Mouse (Mus musculus): Measurements from ENCODE around the gene Gdap1l1.
"Not testable (repeated sequence)": the region's sequence is repeated elsewhere in the genome, so short reads cannot be mapped to it uniquely, and the experiment has no call there.

Gene Gdap1l1

DNA sequence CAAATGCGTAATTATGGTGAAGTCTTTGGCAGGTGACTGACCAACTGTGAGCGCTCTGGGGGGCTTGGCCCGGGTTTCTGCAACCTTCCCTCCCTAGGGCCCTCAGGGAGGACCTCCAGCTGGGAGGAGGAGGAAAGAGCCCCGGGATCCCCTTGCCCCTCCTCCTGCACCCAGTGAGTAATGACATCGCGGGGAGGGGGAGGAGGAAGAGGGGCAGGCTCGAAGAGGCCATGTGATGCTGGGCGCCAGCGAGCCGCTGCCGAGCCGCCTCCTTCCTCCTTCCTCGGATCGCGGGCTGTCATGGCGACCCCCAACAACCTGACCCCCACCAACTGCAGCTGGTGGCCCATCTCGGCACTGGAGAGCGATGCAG is at the start of gene Gdap1l1:
Gene Gdap1l1, plus strand, starts transcription at position 231 of the 373 bp plus-strand sequence.
- peak; percentile 89 for DNase-seq

- no peak for DNase-seq
Observed at GRCm38 (mm10) chr2:163392436-163392835, 45.8 kb upstream of the Gdap1l1 start.

DNA sequence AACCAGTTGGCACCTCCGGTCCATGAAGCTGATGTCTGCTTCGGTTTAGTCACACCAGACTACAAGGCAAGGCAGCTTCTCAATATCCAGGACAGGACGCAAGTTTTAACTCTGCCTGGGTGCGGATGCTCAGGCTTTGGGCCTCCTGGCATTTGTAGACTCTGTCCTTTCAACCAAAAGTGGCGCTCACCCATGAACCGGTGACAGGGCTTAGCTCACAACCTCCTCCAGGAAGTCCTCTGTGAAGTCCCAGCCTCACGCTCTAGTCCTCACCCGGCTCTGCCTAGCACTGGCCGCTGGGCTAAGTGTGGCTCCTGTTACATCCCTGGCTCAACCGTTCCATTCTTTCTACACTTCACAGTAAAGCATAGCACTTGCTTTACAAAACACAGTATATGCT is 45.0 kb upstream of the Gdap1l1 start:
- DNase-seq, result no peak

GRCm38 (mm10) chr2:163393976-163394375 is 44.3 kb upstream of the Gdap1l1 start:
- no peak for DNase-seq

DNA sequence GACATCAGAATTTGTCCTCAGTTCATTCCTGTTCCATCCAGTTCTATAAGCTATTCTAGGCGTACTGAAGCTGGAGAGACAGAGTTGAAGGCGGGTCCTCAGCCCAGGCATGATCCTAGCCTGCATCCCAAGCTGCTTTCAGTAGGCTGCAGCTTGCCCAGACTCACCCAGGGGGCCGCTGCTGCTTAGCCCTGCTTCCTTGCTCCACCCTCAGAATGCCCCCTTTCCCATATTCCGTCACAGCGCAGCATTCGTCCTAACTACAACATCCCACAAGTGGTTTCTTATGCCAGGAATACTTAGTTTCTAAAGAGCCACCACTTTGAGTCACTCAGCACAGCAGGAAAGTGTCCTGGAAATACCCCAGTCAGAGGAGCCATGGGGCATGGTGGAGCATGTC is 43.3 kb upstream of the Gdap1l1 start:
- DNase-seq, result no peak

DNA sequence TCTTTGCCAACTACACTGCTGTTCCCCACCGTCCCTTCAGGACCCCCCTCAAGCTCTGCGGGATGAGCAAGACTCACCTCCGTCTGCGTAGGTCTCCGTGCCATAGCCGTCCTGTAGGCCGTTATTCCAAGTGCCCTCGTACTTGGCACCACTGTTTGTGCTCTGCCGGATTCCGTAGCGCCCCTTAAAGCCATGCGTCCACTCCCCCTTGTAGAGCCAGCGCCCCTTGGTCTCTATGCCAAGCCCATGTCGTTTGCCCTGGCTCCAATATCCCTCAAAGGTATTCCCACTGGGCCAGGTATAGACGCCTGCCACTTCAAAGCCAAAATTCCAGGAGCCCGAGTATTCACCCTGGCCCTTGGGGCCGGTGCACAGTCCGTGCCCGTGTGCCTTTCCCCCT is 41.2 kb upstream of the Gdap1l1 start:
- no peak for DNase-seq

GRCm38 (mm10) chr2:163397905-163398304 is 40.4 kb upstream of the Gdap1l1 start, which contains the start of gene Jph2:
TSS of gene Jph2 (minus strand) at chr2:163397993.
- no peak for DNase-seq

DNA sequence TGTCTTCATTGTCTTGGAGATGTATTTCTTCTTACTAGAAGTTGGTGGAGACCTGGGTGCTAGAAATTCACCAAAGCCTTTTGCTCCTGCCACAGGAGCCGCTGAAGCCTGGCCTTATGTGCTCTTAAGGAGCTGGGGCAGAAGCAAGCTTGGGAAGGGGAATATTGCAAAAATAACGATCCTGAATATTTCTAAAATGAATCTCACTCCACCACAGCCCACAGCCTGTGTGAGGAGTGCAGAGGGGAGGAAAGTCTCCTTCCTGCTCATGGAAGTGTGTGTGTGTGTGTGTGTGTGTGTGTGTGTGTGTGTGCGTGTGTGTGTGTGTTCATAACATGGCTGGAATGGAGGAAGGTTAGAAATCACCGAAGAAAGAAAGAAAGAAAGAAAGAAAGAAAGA is 39.5 kb upstream of the Gdap1l1 start:
- no peak for DNase-seq

GRCm38 (mm10) chr2:163399222-163399621 is 39.1 kb upstream of the Gdap1l1 start:
- DNase-seq, result no peak

GRCm38 (mm10) chr2:163401221-163401620 is 37.1 kb upstream of the Gdap1l1 start:
- peak; percentile 68 for DNase-seq

DNA sequence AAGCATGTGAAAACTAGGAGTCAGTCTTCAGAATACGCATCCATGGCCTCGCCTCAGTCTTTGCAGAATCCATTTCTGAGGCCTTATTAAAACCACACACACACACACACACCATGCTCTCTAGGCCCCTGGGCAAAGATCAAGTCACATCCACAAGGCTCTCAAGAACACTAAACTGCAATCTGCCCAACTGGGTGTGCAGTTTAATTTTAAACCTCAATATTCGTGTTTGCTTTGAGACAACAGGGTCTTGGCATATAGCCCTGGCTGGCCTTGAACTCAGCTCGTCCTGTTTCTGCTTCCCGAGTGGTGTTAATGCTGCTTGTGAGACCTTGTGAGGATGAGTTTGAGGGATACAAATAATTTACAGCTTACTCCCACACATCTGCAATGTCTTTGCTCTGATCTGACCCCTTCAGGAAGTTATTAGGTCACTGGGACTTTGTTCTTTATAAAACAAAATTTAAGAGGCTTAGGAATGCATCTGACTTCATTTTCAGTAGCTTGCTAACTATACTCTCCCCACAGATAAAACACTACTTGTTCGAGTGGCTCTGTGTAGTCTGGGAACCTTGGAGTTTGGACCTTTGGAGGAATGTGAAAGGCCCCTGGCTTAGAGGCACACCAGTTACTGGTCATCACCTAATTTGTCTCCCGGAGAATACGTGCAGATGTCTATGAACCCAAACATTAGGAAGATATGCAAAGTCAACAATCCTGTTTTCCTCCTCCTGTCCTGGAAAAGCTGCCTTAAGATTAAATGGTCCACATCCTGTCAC is 34.0 kb upstream of the Gdap1l1 start:
- DNase-seq, result no peak

DNA sequence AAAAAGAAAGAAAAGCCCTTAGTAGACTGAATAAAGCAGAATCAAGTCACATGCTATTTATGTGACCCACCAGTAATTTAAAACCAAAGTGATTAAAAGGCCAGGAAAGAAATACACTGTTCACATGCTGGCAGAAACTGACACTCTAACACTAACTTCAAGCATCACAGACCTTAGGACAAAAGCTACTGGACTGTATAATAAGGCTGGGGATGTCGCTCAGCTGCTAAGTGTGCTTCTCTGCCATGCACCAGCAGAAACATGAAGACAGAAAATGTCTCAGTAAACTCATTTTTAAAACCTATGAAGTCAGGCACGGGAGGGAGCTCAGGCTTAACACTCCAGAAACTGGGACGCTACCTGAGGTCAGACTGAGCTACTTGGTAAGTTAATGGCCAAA is 28.1 kb upstream of the Gdap1l1 start:
- DNase-seq, result no peak

GRCm38 (mm10) chr2:163411344-163411743 is 26.9 kb upstream of the Gdap1l1 start:
- not testable (repeated sequence) for DNase-seq

- DNase-seq, result no peak
Observed at GRCm38 (mm10) chr2:163411840-163412239, 26.4 kb upstream of the Gdap1l1 start.

DNA sequence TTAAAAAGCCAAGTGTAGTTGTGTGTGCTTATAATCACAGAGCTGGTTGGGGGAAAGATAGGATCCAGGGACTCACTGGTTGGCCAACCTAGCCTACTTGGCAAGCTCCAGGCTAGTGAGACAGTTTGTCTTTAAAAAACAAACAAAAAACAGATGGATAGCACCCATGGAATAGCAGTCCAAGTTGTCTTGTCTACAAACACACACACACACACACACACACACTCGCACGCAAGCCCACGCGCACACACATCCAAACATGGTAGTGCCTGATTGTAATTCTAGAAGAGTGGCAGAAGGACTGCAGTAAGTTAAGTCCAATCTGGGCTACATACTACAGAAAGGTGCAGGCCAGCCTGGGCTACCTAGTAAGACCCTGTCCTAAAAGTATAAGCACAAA is 25.9 kb upstream of the Gdap1l1 start:
- no peak for DNase-seq

DNA sequence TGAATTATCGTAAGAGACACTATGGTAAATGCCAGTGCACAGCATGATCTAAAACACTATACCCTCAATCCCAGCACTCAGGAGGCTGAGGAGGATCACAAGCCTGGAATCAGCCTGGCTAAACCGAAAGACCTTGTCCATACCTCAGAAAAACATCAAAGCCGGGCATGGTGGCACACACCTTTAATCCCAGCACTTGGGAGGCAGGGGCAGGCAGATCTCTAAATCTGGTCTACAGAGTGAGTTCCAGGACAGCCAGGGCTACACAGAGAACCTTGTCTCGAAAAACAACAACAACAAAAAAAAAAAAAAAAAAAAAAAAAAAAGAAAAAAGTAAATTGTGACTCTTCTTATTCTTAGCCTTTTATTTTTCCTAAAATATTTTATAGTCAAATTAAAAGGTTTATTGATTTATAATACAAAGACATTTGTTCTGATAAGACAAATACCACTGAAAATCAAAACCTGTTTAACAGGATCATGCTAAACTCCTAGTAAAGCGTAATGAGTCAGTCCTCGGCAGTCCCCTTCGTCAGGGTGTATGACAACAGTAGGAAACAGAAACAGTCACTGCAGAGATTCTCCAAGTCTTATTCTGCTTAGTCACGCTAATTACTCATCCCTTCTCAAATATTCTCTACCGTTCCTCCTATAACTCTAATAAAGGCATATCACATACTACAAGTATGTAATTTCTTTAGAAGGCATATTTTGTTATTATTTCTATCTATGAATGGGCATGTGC is 25.3 kb upstream of the Gdap1l1 start:
- no peak for DNase-seq

GRCm38 (mm10) chr2:163417026-163417425 is 21.2 kb upstream of the Gdap1l1 start:
- no peak for DNase-seq

GRCm38 (mm10) chr2:163417830-163418229 is 20.4 kb upstream of the Gdap1l1 start:
- DNase-seq, result no peak

DNA sequence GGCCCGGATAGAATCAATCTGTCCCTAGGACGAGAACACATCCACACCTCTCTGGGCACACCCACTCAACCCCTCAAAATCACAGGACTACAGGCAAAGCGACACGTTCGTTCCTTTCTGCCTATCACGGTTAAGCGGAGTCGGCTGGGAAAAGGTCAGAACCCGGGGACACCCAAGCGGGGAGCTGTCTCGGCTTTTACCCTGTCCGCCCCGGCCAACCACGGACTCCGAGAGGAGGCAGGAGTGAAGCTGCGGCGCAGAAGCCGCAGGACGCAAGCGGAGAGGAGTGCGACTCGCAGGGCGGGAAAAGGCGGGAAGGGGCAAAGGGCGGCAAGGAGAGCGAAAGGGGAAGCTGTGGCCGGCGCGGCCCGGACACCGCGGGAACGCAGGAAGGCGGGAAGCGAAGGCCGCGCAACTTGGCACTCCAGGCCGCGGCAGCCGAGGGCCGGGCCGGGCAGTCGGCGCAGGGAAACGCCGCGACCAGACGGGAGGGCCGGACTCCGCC is 19.4 kb upstream of the Gdap1l1 start:
- DNase-seq, result no peak

DNA sequence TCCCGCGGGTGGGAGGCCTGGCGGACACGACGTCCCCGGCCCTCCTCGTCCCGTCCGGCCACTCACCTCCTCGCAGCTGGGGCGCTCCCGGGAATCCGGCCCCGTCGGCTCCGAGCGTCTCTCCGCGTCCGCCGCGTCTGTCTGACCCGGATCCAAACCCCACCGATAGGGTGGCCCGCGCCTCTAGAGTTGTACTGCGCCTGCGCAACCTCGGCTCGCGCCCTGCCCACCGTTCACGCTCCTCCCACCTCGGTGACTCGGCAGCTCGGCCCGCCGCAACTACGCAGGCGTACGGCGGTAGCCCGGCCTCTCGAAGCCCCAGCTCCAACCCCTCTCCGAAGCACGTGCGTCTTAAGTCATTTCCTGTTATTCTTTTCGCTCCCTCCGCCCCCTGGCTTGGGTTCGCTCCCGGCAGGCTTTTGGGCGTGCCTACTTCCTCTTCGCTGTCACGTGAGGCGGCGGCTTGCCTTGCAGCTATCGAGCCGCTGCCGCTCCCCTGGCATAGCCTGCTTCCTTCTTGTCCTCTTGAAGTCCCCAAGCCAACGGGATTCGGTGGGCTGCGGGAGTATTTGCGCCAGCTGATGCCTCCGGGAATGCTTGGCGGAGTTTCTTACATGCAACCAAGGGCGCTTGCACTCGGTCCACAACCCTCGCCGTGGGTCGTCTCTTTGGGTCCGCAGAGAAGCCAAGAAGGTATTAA is 18.8 kb upstream of the Gdap1l1 start:
- peak; percentile 100 for DNase-seq

DNA sequence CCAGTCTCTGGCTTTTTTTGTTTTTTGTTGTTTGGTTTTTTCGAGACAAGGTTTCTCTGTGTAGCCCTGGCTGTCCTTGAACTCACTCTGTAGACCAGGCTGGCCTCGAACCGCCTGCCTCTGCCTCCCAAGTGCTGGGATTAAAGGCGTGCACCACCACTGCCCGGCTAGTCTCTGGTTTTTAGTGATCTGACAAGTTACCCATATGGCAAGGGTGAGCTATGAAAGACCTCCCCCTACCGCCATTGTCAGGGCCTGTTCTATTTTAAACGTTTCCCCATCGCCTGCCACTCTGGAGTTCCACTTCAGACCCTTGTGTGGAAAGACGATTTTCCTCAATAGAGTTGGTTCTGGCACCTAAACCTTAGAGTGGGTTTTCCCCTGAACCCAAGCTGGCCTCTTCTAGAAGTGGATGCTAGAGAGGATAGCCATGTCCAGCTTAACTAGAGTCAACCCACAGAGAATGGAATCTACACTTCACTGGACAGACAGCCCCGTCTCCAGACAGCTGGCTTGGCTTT is 17.9 kb upstream of the Gdap1l1 start:
- no peak for DNase-seq

DNA sequence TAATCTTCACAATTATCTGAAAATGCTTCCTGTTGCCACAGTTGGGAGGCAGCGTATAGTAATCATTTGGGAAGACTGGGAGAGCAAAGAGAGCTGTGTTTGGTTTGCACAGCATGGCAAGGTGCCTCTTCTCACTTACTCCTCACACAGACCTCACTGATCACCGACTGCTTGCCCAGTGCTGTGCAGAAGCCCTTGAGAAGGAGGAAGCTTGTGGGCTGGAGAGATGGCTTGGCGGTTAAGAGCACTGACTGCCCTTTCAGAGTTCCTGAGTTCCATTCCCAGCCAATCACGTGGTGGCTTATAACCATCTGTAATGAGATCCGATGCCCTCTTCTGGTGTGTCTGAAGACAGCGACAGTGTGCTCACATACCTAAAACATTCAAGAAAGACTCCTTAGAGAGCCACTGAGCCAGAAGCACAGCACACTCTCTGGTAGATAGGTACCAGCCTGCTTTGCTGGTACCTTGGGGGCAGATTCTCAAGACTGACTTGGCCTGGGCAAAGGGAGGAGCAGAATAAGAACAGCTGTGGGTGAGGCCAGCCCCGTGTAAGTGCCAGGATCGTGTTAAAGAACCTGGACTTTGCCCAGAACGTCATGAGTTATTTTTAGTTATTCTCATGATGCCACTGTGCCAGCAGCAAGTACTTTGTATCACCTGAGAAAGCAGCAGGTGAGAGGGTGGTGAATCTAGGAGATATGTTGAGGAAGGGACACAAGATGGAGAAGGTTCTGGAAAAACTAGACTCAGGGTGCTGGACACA is 15.2 kb upstream of the Gdap1l1 start:
- DNase-seq, result no peak

Data from cerebellum, adult 9-11 months (tissue).